Mouse (Mus musculus) limb, embryonic 14.5 days (tissue): ENCODE measurements around the gene Esyt1. TPM values are rescaled to one million over a fixed set of nuclear protein-coding genes. Genes with fewer than 3 reads are reported as not detected.

Experiments
- ATAC-seq: fragments of 200-750 bp; cut with Nextera tagmentation; 2 replicates; pipeline ENCODE4 v1.8.0; 2017; ENCODE audit warnings: low read depth, moderate number of reproducible peaks, moderate TSS enrichment; ENCODE audit not compliant: low FRiP score
- DNase-seq: peaks from one replicate; pipeline ENCODE4 v3.0.0-alpha.2; 2015; ENCODE audit warnings: low spot score
- H3K27ac ChIP-seq: fragments of 300-500 bp; sonication (generic); replicated peaks from 2 replicates; pipeline ENCODE4 v1.5.1; 2014; ENCODE audit warnings: low read depth, mild to moderate bottlenecking, low read length, moderate library complexity, mixed read lengths
- H3K27me3 ChIP-seq: fragments of 300-500 bp; sonication (generic); 2 replicates; pipeline ENCODE4 v1.6.1; 2014; ENCODE audit warnings: low read length, mixed read lengths; ENCODE audit not compliant: control insufficient read depth, insufficient read depth
- H3K36me3 ChIP-seq: fragments of 300-500 bp; sonication (generic); 2 replicates; pipeline ENCODE4 v1.6.1; 2014; ENCODE audit warnings: mild to moderate bottlenecking, low read length, moderate library complexity, mixed read lengths; ENCODE audit not compliant: control insufficient read depth, insufficient read depth
- H3K4me1 ChIP-seq: fragments of 300-500 bp; sonication (generic); 2 replicates; pipeline ENCODE4 v1.6.1; 2014; ENCODE audit warnings: antibody characterized with exemption, low read length, mixed read lengths; ENCODE audit not compliant: control insufficient read depth, insufficient read depth
- H3K4me2 ChIP-seq: fragments of 300-500 bp; sonication (generic); replicated peaks from 2 replicates; pipeline ENCODE4 v1.6.1; 2014; ENCODE audit warnings: low read depth, mild to moderate bottlenecking, low read length, moderate library complexity; ENCODE audit not compliant: severe bottlenecking
- H3K4me3 ChIP-seq: fragments of 300-500 bp; sonication (generic); replicated peaks from 2 replicates; pipeline ENCODE4 v1.5.1; 2014; ENCODE audit warnings: low read length
- H3K9ac ChIP-seq: fragments of 300-500 bp; sonication (generic); 2 replicates; pipeline ENCODE4 v1.6.1; 2014; ENCODE audit warnings: mild to moderate bottlenecking, low read depth, low read length, moderate library complexity; ENCODE audit not compliant: severe bottlenecking
- H3K9me3 ChIP-seq: fragments of 300-500 bp; sonication (generic); 2 replicates; pipeline ENCODE4 v1.6.1; 2016; ENCODE audit warnings: low read length; ENCODE audit not compliant: control insufficient read depth
- POLR2A ChIP-seq: fragments of 200-500 bp; IDR thresholded peaks from 2 replicates; pipeline ENCODE4 v1.8.0; 2012; ENCODE audit warnings: inconsistent platforms, mild to moderate bottlenecking, moderate library complexity, borderline replicate concordance; ENCODE audit not compliant: insufficient read depth, insufficient read length; ENCODE audit errors: extremely low read depth
- WGBS: fragments of 180-500 bp; shearing (Covaris S2); extraction: QIAGEN DNeasy Blood & Tissue Kit; methylation state at CpG from one replicate; pipeline ENCODE4 v1.1.7; 2014; 5-methylcytosine and 5-hydroxymethylcytosine counted together
- microRNA-seq: library from miRNA; unstranded; fragments of <30 nt; microRNA quantifications from one replicate; pipeline ENCODE4, GENCODE M21; 2016
- polyA plus RNA-seq, 2 experiments: library from polyadenylated mRNA; depleted of rRNA in 1 of 2; stranded (reverse) in 1 of 2; unstranded in 1 of 2; fragments of >200 nt; fragmentation: Nextera tagmentation in 1 of 2; extraction: Ambion mirVana in 1 of 2; gene quantifications; 2 replicates each; pipeline versions ENCODE4 v1.2.1 to v1.2.3; 2012 to 2014

The Esyt1 gene
- polyA plus RNA-seq, 2 experiments = 37.9 to 51.3 TPM

DNA sequence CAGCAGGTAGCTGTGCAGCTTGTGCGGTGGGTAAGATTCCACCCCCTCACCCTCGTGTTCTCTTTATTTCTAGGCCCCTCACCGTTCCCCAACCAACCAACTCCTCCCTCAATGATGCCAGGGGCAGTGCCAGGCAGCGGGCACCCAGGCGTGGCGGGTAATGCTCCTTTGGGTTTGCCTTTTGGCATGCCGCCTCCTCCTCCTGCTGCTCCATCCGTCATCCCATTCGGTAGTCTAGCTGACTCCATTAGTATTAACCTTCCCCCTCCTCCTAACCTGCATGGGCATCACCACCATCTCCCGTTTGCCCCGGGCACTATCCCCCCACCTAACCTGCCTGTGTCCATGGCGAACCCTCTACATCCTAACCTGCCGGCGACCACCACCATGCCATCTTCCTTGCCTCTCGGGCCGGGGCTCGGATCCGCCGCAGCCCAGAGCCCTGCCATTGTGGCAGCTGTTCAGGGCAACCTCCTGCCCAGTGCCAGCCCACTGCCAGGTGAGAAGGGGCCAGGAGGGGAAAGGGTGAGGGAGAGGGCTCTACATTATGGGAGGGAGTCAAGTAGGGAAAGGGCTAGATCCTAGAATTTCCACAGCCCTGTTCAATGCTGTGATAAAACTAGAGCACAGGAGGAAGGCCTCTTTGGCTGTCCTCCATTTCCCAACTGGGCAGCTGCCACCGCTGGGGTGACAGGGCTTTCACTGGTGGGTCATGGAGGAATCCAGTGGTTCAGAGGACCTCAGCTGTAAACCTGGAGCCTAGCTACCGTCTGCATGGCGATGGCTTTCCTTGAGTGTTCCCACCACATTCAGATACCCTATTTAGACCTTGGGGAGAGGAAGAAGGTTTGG lies 37.6 kb downstream of the Esyt1 start:
- no peak overlapping the region for H3K27ac ChIP-seq
- no peak for TF ChIP-seq POLR2A
- 93% methylated on average over 22 of the region's 22 CpGs for WGBS
- H3K36me3 ChIP-seq = peaks cover 84% of the 10 kb centered on the region
- no peak for ATAC-seq
- no peak for DNase-seq
- H3K9me3 ChIP-seq = no peaks in the 10 kb centered on the region
- H3K9ac ChIP-seq = no peak overlapping the region; the same call in 1 of the 2 replicates
- H3K4me2 ChIP-seq = no peak overlapping the region
- no peak overlapping the region for H3K4me3 ChIP-seq
- no peaks in the 10 kb centered on the region for H3K27me3 ChIP-seq
- peaks cover 10% of the 10 kb centered on the region; the same call in 1 of the 2 replicates for H3K4me1 ChIP-seq

DNA sequence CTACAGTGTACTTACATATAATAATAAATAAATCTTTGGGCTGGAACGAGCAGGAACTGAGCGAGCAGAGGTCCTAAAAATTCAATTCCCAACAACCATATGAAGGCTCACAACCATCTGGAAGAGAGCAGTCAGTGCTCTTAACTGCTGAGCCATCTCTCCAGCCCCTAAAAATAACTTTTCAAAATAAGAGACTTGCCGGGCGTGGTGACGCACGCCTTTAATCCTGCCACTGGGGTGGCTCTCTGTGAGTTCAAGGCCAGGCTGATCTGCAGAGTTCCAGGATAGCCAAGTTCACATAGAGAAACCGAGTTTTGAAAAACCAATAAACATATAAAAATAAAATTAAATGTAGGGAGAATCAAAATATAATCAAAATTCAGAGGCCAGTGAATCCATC lies 39.3 kb downstream of the Esyt1 start:
- H3K36me3 ChIP-seq = peaks cover 95% of the 10 kb centered on the region
- no peaks in the 10 kb centered on the region for H3K9me3 ChIP-seq
- no peak overlapping the region for H3K9ac ChIP-seq
- peaks cover 4% of the 10 kb centered on the region; the same call in 1 of the 2 replicates for H3K4me1 ChIP-seq
- no peaks in the 10 kb centered on the region for H3K27me3 ChIP-seq
- H3K27ac ChIP-seq = no peak overlapping the region
- ATAC-seq (no peak), DNase-seq (no peak)
- WGBS = 90% methylated on average over 7 of the region's 7 CpGs
- no peak overlapping the region for H3K4me2 ChIP-seq
- no peak overlapping the region for H3K4me3 ChIP-seq
- no peak for TF ChIP-seq POLR2A

DNA sequence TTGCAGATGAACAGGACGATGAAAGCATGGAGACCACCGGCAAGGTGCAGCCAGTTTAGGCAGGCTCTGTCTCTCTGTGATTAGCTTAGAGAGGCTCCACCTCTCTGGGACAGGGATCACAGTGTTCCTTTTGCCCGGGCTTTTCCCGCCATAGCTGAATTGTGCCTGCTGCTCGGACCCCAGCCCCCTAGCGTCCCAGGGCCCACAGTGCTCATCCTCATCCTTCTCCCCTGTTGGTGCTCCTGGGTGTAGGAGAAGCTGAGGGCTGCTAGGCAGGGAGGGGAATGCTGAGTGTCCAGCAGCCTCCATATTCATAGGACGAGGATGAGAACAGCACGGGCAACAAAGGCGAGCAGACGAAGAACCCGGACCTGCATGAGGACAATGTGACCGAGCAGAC lies 51.3 kb downstream of the Esyt1 start:
- no peaks in the 10 kb centered on the region for H3K27me3 ChIP-seq
- no peak for TF ChIP-seq POLR2A
- DNase-seq (no peak), ATAC-seq (no peak)
- H3K4me3 ChIP-seq = no peak overlapping the region
- peaks cover 95% of the 10 kb centered on the region for H3K36me3 ChIP-seq
- H3K4me2 ChIP-seq = no peak overlapping the region
- H3K9me3 ChIP-seq = no peaks in the 10 kb centered on the region
- no peaks in the 10 kb centered on the region for H3K4me1 ChIP-seq
- 93% methylated on average over 12 of the region's 12 CpGs for WGBS
- no peak overlapping the region for H3K27ac ChIP-seq
- H3K9ac ChIP-seq = no peak overlapping the region

DNA sequence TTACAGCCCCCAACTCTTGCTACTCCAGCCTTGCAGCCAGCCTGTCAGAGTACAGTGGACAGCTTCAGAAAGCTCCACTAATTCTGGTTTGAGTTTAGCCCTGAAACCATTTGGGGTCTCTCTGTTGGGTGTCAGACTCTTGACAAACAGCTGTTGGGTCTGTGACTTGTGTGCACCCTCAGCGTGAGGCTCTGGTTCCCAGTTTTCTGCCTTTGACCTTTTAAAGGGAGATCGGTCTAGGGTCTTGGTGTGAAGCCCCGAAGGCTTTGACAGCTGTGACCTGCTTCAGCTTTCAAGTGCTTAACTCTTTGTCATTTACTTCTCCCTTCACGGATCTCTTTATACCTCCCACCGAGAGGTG lies 65.4 kb downstream of the Esyt1 start:
- peak overlapping the region; percentile 95 for H3K4me3 ChIP-seq
- no peak overlapping the region; the same call in 1 of the 2 replicates for H3K27ac ChIP-seq
- peaks cover 40% of the 10 kb centered on the region for H3K36me3 ChIP-seq
- no peaks in the 10 kb centered on the region for H3K9me3 ChIP-seq
- DNase-seq = no peak
- WGBS = 4% methylated on average over 5 of the region's 5 CpGs
- no peaks in the 10 kb centered on the region for H3K27me3 ChIP-seq
- TF ChIP-seq POLR2A = no peak
- ATAC-seq = no peak
- peak overlapping the region; percentile 96 for H3K9ac ChIP-seq
- peaks cover 10% of the 10 kb centered on the region for H3K4me1 ChIP-seq
- peak overlapping the region; percentile 62 for H3K4me2 ChIP-seq

Small RNA genes within 50 kb of the gene (microRNA-seq; reads per million reads assigned to microRNA genes)
- gene Gm47275 = not detected
- not detected for gene Mir6916

Other genes starting within 250 kb of the Esyt1 start
- gene Il23a, start 227.1 kb downstream of the Esyt1 start, polyA plus RNA-seq (2012; rRNA removed) = 0.18 and 0.31 TPM in 2 replicates
- gene Il23a, start 227.1 kb downstream of the Esyt1 start, polyA plus RNA-seq (2014; fragmentation: Nextera tagmentation; extraction: Ambion mirVana) = 0.28 TPM in 1 of 2 replicates, not detected in the other
- 49.7 and 58.0 TPM in 2 replicates for gene Pan2, start 222.5 kb downstream of the Esyt1 start, polyA plus RNA-seq (2012; rRNA removed)
- 26.6 and 31.1 TPM in 2 replicates for gene Pan2, start 222.5 kb downstream of the Esyt1 start, polyA plus RNA-seq (2014; fragmentation: Nextera tagmentation; extraction: Ambion mirVana)
- 129 and 169 TPM in 2 replicates for gene Cnpy2, start 203.4 kb downstream of the Esyt1 start, polyA plus RNA-seq (2012; rRNA removed)
- gene Cnpy2, start 203.4 kb downstream of the Esyt1 start, polyA plus RNA-seq (2014; fragmentation: Nextera tagmentation; extraction: Ambion mirVana) = 378 and 387 TPM in 2 replicates
- gene Cs, start 188.1 kb downstream of the Esyt1 start, polyA plus RNA-seq (2012; rRNA removed) = 131 and 149 TPM in 2 replicates
- gene Cs, start 188.1 kb downstream of the Esyt1 start, polyA plus RNA-seq (2014; fragmentation: Nextera tagmentation; extraction: Ambion mirVana) = 173 and 174 TPM in 2 replicates
- gene Coq10a, start 156.9 kb downstream of the Esyt1 start, polyA plus RNA-seq (2012; rRNA removed) = 38.9 and 43.5 TPM in 2 replicates
- 19.4 and 21.5 TPM in 2 replicates for gene Coq10a, start 156.9 kb downstream of the Esyt1 start, polyA plus RNA-seq (2014; fragmentation: Nextera tagmentation; extraction: Ambion mirVana)
- gene Ankrd52, start 148.8 kb downstream of the Esyt1 start, polyA plus RNA-seq (2012; rRNA removed) = 50.7 and 59.8 TPM in 2 replicates
- gene Ankrd52, start 148.8 kb downstream of the Esyt1 start, polyA plus RNA-seq (2014; fragmentation: Nextera tagmentation; extraction: Ambion mirVana) = 11.3 and 11.9 TPM in 2 replicates
- gene Slc39a5, start 124.6 kb downstream of the Esyt1 start, polyA plus RNA-seq (2012; rRNA removed) = 0.39 and 0.55 TPM in 2 replicates
- gene Slc39a5, start 124.6 kb downstream of the Esyt1 start, polyA plus RNA-seq (2014; fragmentation: Nextera tagmentation; extraction: Ambion mirVana) = 0.14 TPM in 1 of 2 replicates, not detected in the other
- gene Nabp2, start 114.4 kb downstream of the Esyt1 start, polyA plus RNA-seq (2012; rRNA removed) = 38.9 and 42.3 TPM in 2 replicates
- 68.6 and 71.9 TPM in 2 replicates for gene Nabp2, start 114.4 kb downstream of the Esyt1 start, polyA plus RNA-seq (2014; fragmentation: Nextera tagmentation; extraction: Ambion mirVana)
- 37.0 and 38.1 TPM in 2 replicates for gene Rnf41, start 114.2 kb downstream of the Esyt1 start, polyA plus RNA-seq (2012; rRNA removed)
- gene Rnf41, start 114.2 kb downstream of the Esyt1 start, polyA plus RNA-seq (2014; fragmentation: Nextera tagmentation; extraction: Ambion mirVana) = 35.7 and 36.1 TPM in 2 replicates
- 216 and 219 TPM in 2 replicates for gene Smarcc2, start 66.6 kb downstream of the Esyt1 start, polyA plus RNA-seq (2012; rRNA removed)
- gene Smarcc2, start 66.6 kb downstream of the Esyt1 start, polyA plus RNA-seq (2014; fragmentation: Nextera tagmentation; extraction: Ambion mirVana) = 98.0 and 110 TPM in 2 replicates
- 1,142 and 1,623 TPM in 2 replicates for gene Myl6, start 31.7 kb downstream of the Esyt1 start, polyA plus RNA-seq (2012; rRNA removed)
- 1,081 and 1,105 TPM in 2 replicates for gene Myl6, start 31.7 kb downstream of the Esyt1 start, polyA plus RNA-seq (2014; fragmentation: Nextera tagmentation; extraction: Ambion mirVana)
- 54.9 and 56.7 TPM in 2 replicates for gene Myl6b, start 27.2 kb downstream of the Esyt1 start, polyA plus RNA-seq (2012; rRNA removed)
- gene Myl6b, start 27.2 kb downstream of the Esyt1 start, polyA plus RNA-seq (2014; fragmentation: Nextera tagmentation; extraction: Ambion mirVana) = 6.1 and 6.6 TPM in 2 replicates
- 15.2 and 17.2 TPM in 2 replicates for gene Zc3h10, start 21.9 kb upstream of the Esyt1 start, polyA plus RNA-seq (2012; rRNA removed)
- gene Zc3h10, start 21.9 kb upstream of the Esyt1 start, polyA plus RNA-seq (2014; fragmentation: Nextera tagmentation; extraction: Ambion mirVana) = 13.7 and 14.5 TPM in 2 replicates
- gene Rpl41, start 23.4 kb upstream of the Esyt1 start, polyA plus RNA-seq (2012; rRNA removed) = 2,621 and 3,931 TPM in 2 replicates
- 4,572 and 4,920 TPM in 2 replicates for gene Rpl41, start 23.4 kb upstream of the Esyt1 start, polyA plus RNA-seq (2014; fragmentation: Nextera tagmentation; extraction: Ambion mirVana)
- gene Pa2g4, start 40.1 kb upstream of the Esyt1 start, polyA plus RNA-seq (2012; rRNA removed) = 111 and 186 TPM in 2 replicates
- 207 and 210 TPM in 2 replicates for gene Pa2g4, start 40.1 kb upstream of the Esyt1 start, polyA plus RNA-seq (2014; fragmentation: Nextera tagmentation; extraction: Ambion mirVana)
- gene Erbb3, start 63.8 kb upstream of the Esyt1 start, polyA plus RNA-seq (2012; rRNA removed) = 17.5 and 18.2 TPM in 2 replicates
- gene Erbb3, start 63.8 kb upstream of the Esyt1 start, polyA plus RNA-seq (2014; fragmentation: Nextera tagmentation; extraction: Ambion mirVana) = 19.6 and 21.1 TPM in 2 replicates
- gene Rps26, start 100.9 kb upstream of the Esyt1 start, polyA plus RNA-seq (2012; rRNA removed) = 1,619 and 1,662 TPM in 2 replicates
- 1,135 and 1,177 TPM in 2 replicates for gene Rps26, start 100.9 kb upstream of the Esyt1 start, polyA plus RNA-seq (2014; fragmentation: Nextera tagmentation; extraction: Ambion mirVana)
- 8.0 and 10.3 TPM in 2 replicates for gene Ikzf4, start 120.1 kb upstream of the Esyt1 start, polyA plus RNA-seq (2012; rRNA removed)
- 4.6 and 5.2 TPM in 2 replicates for gene Ikzf4, start 120.1 kb upstream of the Esyt1 start, polyA plus RNA-seq (2014; fragmentation: Nextera tagmentation; extraction: Ambion mirVana)
- gene Suox, start 148.2 kb upstream of the Esyt1 start, polyA plus RNA-seq (2012; rRNA removed) = 17.0 and 17.7 TPM in 2 replicates
- 13.1 and 16.3 TPM in 2 replicates for gene Suox, start 148.2 kb upstream of the Esyt1 start, polyA plus RNA-seq (2014; fragmentation: Nextera tagmentation; extraction: Ambion mirVana)
- gene Rab5b, start 170.4 kb upstream of the Esyt1 start, polyA plus RNA-seq (2012; rRNA removed) = 88.3 and 96.3 TPM in 2 replicates
- 78.8 and 86.9 TPM in 2 replicates for gene Rab5b, start 170.4 kb upstream of the Esyt1 start, polyA plus RNA-seq (2014; fragmentation: Nextera tagmentation; extraction: Ambion mirVana)
- 3.7 and 3.8 TPM in 2 replicates for gene Pmel, start 178.3 kb upstream of the Esyt1 start, polyA plus RNA-seq (2012; rRNA removed)
- 4.6 and 5.5 TPM in 2 replicates for gene Pmel, start 178.3 kb upstream of the Esyt1 start, polyA plus RNA-seq (2014; fragmentation: Nextera tagmentation; extraction: Ambion mirVana)
- 132 and 148 TPM in 2 replicates for gene Cdk2, start 179.2 kb upstream of the Esyt1 start, polyA plus RNA-seq (2012; rRNA removed)
- 106 and 115 TPM in 2 replicates for gene Cdk2, start 179.2 kb upstream of the Esyt1 start, polyA plus RNA-seq (2014; fragmentation: Nextera tagmentation; extraction: Ambion mirVana)
- 23.0 and 26.6 TPM in 2 replicates for gene Dgka, start 219.0 kb upstream of the Esyt1 start, polyA plus RNA-seq (2012; rRNA removed)
- gene Dgka, start 219.0 kb upstream of the Esyt1 start, polyA plus RNA-seq (2014; fragmentation: Nextera tagmentation; extraction: Ambion mirVana) = 18.4 and 19.9 TPM in 2 replicates
- 49.9 and 60.3 TPM in 2 replicates for gene Pym1, start 222.0 kb upstream of the Esyt1 start, polyA plus RNA-seq (2012; rRNA removed)
- gene Pym1, start 222.0 kb upstream of the Esyt1 start, polyA plus RNA-seq (2014; fragmentation: Nextera tagmentation; extraction: Ambion mirVana) = 36.0 and 36.8 TPM in 2 replicates